Mouse (Mus musculus) cerebellum, postnatal 4 days (tissue): ENCODE results near the gene Hhipl1.

Source experiments
- DNase-seq, 2 experiments: peaks; one replicate each; pipeline ENCODE4 v3.0.0; 2022; ENCODE audit warnings: low spot score in 2 of 2, mixed read lengths in 1 of 2

Gene Hhipl1

DNA sequence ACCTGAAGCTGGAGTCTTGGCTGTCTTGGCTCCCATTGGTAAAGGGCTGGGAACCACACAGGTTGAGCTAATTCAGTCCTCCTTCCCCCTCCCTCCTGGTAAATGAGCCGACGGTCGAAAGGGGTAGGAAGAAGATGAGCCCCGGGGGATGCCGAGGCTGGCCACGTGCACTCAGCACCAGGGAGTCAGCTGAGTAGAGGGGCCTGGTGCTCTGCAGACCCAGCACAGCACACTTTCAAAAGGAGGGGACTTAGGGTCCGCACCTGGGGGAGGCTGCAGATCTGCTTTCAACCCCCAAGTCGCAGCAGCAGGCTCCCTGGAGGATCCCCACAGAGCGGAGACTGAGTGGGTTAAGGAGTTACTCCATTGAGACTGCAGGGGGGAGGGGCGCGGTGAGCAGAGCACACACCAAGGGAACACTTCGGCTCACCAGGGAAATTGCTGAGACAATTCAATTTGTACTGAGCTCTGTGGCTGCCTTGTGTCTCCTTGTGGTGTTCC is 28.7 kb upstream of the Hhipl1 start:
- no peak for DNase-seq

DNA sequence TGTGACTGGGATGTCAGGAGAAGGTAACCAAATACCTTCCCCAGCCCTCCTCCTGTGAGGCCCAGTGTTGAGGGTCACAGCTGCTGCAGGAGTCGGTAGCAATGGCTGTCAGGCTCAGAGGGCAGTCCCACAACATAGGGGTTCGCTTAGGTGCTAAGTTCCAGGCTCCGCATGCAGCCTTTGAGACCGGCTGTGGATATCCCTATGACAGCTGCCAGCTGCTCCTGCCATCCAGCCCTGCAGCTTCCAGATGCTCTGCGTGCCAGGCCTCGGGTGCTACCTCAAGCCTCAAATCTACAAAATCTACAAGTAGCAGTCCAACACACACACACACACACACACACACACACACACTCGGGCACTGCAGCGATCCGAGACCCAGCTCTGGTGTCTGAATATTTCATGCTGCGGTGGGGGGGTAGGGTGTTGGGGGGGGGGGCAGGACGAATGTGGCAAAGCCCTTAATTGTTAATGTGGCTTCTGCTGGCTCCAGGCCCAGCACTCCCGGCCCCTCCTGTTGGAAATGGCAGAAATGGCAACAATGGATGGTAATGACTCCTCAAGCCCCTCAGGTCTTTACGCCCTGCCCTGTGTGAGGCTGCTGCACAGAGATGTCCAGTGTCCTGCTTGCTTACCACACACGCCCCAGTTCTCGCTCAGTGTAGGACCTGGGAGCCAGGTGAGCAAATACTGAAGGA is 27.7 kb upstream of the Hhipl1 start:
- no peak for DNase-seq

DNA sequence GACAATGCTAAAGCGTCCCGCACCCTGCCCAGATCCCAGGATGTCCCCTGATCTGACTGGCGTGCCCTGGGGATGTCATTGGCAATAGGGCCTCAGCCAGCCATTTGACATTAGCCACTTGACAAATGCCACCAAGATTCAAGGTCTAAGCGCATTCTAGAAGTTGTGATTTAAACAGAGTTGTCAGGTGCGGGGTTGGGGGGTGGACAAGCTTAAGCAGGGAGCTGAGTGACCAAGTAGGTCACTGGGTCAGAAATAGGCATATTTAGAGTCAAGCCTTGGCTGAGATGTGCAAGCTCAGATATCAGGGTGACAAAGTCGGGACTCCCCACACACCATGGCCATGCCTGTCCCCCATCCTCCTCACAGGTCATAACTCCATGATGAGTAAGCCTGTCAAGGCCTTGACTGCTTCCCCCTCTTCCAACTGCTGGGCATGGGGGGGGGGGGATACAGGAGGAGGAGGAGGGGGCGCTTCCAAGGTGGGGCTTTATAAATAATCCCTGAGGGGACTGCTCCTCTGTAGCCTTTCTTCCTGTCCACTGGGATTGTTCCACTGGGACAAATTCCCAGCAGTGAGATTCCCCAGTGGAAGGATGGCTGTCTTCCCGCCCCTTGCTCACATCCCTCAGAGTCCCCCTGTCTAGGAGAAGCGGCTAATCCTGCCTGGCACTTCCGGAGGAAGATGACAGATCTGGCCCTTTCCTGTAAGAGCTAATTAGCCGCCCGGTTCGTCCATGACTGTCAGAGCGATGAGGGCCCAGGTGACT is 21.4 kb upstream of the Hhipl1 start:
- no peak for DNase-seq

DNA sequence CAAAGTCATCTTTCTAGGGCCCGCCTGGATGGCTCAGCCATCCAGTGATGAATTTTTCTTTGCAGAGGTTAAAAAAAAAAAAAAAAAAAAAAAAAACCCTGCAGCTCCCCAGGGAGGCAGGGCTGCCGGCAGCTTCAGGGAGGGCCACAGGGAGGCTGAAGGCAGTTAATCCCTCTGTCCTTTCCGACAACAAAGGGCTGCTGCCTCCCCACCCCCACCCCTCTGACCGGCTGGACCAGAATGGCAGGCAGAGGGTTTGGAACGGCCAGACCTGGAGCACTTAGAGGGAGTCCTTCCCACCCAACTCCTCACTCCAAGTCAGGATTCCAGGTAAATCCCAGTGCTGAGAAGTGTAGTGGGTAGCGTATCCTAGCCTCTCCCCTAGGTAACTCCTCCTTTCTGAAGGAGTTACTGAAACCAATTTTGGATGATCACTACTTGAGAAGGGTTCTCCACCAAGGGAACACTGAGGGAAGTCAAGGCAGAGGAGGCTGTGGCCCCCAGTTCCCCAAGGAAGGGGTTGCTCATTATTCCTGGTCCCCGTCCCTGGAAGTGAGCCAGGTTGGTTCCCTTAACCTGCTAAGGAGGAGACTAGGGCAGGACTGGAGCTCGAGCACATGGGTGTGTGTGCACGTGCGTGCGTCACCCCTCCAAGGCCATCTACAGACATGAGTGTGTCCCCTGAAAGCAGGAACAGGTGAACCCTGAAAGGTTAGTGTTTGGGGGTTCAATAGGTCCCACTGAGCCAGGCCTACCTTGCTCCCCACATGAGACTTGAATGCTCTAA is 20.7 kb upstream of the Hhipl1 start:
- DNase-seq = no peak

DNA sequence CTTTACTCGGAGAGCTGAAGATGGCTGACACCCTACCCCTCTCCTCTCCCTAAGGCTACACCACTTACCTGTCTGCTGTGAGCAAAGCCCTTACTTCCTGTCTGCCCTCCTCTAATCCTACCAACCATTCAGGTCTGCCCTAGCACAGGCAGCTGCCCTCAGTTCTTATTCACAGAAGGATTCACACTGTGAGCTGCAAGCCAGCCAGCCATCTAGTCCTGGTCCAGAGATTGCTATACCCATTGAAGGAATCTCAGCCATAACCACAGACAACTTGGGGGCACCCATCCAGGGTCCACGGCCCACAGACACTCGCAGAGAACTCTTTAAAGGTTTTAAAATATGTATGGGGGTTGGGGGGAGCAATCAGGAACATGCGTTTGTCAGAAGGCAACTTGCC is 19.7 kb upstream of the Hhipl1 start:
- no peak for DNase-seq

DNA sequence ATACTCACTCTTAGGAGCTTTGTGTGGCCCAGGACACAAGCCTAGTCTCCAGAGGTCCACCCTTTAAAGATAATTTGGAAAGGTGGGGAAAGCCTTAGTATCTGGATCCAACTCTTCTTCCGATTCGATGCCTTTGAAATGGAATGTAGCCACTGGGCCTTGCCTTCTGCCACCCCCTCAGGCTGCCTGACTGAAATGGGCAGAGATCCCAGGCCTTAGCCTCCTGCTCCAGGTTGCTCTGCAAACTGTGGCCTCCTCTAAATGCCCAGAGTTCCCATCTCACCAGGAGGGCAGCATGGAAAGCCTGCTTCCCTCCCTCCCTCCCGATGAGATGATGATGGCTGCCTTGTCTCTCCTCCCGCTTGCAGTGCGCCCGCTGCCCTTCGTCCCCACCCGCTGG is 19.1 kb upstream of the Hhipl1 start:
- no peak for DNase-seq

DNA sequence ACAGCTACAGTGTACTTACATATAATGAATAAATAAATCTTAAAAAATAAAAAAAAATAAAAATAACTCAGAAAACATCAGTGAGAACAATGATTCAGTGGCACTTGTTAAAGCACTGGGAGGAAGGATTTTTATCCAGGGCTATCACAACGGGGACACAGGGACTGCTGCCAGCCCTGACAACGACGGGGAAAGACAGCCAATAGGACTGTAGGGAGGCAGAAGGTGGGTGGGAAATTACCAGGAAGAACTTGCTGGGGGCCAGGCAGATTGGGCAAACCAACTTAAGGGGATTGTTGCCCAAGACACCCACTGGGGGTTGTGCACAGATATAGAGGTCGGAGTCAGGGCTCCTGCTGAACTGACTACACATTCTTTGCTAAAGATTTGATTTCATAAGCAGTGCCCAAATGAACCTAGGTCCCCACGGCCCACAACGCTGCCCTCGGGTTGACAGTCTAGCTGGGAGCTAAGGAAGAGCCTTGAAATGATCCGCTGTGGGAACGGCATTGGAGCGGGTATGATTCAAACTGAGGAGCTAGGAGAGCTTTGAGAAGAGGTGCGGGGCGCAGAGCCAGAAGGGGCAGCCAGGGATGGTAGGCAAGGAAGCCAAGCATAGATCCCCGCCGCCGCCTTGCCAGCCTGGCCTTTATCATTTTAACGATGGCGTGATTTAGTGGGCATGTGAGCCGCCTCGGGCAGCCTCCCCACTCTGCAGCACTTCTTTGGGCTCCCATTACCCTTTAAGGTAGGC is 17.8 kb upstream of the Hhipl1 start:
- DNase-seq = no peak

DNA sequence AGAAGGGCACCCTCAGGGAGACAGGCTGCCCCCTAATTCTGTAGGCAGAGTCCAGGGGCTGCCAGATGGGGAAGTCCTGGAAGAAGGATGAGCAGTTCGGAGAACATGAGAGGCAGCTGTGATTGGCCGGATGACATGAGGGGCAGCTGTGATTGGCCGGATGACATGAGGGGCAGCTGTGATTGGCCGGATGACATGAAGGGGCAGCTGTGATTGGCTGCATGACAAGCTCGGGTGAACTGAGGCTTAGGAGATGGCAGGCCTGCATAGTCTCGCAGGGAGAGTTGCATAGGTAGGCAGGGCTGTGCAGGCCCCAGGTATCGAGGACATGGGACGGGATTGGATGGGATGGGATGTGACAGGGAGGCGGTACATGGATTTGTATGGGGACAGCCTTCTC is 13.7 kb upstream of the Hhipl1 start:
- DNase-seq = peak in 1 of 2 experiments; percentile 56

DNA sequence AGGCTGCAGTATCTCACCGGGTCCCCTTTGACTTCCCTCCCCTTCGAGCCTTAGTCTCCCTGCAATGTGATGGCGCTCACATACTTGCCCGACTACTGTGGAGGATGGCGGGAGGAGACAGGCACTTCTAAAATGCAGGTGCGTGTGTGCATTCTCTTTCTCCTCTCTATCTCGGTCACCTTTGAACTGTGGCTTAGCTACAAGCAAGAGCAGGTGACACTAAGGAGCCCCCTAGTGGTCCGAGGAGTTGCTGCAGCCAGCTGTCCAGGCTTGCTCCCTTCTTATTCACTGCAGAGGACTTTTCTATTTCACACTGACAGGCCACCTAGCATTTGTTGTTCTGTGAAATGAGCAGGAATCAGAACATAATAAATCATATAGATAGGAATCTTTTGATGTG is 13.1 kb upstream of the Hhipl1 start:
- DNase-seq = peak; percentile 70 to 74

DNA sequence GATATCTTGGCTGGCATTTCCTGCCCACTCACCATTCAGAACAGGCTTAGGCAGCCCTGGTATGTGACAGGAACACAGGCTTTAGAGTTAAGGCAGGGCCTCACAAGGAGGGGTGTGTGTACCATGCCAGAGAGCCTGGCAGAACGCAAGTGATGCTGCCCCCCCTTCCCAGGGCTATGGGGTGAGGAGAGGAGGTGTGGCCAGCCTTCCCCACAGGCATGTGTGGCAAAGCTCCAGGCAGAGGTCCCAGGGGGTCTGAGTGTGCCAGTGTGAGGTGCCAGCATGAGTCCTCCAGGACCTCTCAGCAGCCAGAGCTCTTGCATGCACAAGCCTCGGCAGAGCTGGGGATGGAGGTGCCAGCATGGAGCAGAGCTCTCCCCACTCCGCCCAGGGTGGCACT is 11.4 kb upstream of the Hhipl1 start:
- DNase-seq = no peak

DNA sequence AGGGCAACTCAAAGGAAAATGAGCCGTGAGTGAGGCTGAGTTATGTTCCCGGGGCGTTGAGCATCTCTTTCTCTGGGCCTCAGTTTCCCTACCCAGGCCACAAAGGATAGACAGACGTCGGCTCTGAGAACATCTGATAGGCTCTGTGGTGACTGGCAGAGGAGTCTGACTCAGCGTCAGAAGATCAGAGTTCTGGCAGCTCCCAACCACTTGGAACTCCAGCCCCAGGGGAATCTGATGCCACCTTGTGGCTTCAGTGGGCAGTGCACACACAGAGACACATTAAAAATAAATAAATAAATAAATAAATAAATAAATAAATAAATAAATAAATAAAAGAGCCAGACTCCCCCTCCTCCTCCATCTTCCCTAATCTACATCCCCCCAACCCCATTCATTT is 9.0 kb upstream of the Hhipl1 start:
- DNase-seq = no peak

DNA sequence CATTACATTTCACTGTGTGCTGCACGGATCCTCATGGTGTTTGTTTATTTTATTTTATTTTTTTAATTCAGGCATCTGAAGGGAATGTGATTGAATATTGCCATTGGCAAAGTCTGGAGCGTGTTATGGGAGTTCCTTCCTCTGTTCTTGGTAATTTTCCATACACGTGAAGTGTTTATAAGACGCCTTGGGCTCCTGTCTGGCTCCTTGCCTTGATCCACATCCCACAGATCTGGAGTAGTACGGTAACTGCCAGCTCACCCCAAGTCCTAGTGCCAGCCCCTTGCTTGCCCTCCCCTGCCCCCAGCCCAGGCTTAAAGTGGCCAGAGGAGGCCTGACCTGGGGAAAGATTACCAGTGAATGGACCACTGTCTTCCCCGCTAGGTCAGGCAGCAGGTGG is 5.1 kb upstream of the Hhipl1 start:
- DNase-seq = no peak

DNA sequence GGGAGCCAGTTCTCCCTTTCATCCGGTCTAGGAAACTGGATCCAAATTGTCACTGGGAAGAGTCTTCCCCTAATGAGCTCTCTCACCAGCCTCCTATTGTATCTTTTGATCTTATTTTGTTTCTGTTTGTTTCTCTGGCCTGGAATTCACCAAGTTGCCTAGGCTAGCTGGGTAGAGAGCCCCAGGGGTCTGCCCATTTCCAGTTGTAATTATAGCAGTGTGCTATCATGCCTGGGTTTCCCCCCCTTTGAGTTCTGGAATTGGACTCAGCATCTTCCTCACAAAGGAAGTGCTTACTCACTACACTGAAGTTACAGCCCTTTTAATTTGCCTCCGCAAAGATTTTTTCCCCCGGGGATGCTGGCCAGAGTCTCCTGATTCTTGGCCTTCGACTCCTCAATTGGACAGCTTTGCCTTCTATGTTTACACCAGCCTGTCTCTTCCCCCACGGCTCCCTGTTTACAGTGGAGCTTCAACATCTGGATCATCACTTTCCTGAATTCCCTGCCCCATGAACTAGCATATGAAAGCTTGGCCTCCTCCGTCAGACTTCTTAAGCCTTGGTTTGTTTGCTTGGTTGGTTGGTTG is 2.2 kb upstream of the Hhipl1 start:
- no peak for DNase-seq

DNA sequence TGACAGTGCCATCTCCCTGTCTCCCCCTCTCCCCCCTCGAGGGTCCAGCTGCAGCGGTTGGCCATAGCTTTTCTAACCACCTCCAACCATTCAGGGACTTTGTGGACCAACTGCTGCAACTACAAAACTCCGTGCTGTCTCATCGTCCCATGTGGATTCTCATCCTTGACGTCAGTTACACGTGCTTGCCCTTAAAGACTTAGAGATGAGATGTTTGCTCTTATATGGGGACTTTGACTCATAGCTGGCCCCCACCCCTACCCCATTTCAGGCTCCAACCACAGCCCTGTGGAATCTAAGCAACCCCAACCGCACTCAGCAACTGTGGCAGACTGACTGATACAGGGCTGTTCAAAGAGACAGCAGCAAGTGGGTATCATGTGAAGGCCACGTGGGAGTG is 898 bp upstream of the Hhipl1 start:
- no peak for DNase-seq

DNA sequence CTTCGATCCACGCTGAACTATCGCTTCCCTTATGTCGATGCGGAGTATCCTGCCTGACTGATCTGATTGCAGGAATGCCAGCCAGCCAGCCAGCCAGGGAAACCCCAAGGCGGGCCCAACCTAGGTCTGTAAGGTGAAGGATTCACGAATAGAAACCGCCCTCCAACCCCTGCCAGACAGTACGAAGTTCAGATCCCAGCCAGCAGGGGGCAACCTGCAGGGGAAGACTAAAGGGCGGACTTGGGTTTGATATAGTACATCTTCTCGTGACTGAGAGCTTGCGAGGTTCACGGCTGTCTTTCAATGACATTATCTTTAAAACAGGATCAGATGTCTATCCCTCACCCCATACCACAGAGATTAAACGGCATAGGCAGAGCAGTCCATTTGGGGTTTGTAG is 1.5 kb downstream of the Hhipl1 start:
- DNase-seq = peak in 1 of 2 experiments; percentile 56

DNA sequence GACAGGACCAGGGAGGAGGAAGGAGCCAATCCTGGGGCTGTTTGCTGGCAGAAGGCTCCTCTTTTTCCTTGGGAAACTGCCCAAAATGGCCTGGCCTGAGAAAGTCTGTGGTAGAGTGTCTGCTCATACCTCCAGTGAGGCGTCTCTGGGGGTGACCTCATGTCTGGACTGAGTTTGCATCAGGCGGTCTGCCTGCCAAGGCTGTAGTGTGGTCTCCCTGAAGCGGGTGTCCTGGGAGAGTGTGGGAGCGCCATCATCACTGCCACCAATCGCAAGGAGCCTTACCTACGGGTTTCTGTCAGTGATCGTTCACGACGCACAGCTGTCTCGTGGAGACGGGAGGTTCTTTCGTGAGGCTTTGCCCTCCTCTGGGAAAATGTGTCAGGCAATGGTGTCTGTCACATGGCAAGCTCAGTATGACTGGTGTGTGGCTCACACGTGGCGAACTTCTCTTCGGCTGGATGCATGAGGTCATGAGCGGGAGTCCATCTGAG is 2.3 kb downstream of the Hhipl1 start:
- no peak for DNase-seq

DNA sequence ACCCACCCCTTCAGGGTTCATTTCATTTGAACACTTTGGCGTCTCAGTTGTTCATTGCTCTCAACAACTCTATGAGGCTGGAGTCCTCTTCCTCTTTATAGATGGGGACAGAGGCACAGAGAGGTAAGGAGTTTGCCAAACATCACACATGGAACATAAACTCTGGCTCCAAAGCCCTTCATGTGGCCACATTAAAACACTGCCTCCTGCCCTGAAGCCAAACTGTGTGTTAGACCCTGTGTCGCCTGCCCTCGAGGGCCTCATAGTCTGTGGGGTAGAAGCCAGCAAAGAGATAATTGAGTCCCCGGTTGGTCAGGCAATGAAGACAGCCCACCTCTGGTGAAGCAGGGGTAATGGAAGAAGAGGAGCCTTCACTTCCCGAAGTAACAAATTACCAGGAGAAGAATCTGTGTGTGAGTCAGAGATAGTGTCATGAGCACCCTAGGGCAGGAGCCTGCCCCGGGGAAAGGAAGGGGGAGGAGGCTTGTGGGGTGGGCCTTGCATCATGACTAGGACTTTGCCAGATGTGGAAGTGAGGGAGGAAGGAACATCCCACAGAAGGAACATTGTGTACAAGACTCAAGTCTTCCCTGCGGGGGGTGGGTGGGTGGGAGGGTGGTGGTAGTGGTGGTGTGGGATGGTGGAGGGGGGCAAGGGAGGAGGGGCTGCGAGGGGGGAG is 3.2 kb downstream of the Hhipl1 start:
- DNase-seq = no peak

DNA sequence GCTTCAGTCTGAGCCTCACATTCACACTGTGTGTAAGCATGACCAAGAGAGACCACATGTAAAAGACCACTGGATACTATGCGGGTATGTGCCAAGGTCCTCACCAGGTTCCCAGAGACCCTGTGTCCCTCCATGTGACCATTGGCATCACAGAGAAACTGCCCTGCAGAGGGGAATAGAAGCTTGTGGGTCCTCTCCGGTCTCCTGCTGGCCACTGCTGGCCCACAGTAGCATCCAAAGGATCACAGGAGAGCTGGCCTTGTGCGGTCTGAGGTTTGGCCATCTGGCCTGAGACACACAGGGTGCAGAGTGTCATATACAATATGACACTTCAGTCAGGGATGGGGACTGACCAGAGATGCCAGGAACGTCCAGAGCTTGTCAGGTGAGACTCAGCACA is 4.0 kb downstream of the Hhipl1 start:
- DNase-seq = no peak

DNA sequence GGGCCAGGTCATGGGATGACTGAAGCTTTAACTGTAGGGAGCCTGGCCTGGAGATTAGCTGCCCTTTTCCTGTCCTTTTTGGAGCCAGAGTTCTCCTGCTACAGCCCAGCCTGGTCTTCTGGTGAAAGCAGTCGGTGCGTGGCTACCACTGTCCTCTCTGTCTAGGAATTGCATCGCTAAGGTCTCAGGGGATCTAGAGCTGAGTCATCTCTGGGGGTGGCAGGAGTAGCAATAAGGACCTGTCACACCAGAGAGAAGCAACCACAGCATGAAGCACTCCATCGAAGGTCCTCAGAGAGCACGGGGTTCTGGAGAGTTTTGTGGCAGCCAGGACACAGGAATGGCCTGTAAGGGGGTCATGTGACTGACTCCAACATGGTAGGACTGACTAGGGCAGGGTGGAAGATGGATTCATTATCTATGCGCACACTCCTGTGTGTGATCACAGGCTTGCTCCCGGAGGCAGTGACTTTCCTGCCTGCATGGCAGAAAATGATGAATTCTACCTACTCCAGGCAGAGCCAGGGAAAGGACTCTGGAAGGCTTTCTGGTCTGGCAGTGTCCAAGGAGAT is 4.5 kb downstream of the Hhipl1 start:
- no peak for DNase-seq

DNA sequence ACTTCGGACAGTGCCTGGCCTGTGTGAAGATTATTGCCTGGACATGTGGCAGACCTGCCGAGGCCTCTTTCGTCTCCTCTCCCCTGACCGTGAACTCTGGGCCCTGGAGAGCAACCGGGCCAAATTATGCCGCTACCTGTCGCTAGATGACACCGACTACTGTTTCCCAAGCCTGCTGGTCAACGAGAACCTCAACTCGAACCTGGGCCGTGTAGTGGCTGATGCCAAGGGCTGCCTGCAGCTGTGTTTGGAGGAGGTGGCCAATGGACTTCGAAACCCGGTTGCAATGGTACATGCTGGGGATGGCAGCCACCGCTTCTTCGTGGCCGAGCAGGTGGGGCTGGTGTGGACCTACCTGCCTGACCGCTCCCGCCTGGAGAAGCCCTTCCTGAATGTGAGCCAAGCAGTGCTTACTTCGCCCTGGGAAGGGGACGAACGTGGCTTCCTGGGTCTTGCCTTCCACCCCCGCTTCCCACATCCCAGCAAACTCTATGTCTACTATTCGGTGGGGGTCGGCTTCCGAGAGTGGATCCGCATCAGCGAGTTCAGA is 5.7 kb downstream of the Hhipl1 start:
- no peak for DNase-seq
